Mouse (Mus musculus): Measurements from ENCODE around the gene Aurkb. TPM values are rescaled to one million over a fixed set of nuclear protein-coding genes. Genes with fewer than 3 reads are reported as not detected.

Gene Aurkb
- total RNA-seq, 1 experiment from 2014 or later: 69.2 TPM

GRCm38 (mm10) chr11:69059975-69060411 lies 14.5 kb downstream of the Aurkb start:
- no peak for ATAC-seq (replicated peaks in 1 of 2; ENCODE audit: insufficient read depth in 1 of 2, low FRiP score in 2 of 2, low TSS enrichment in 1 of 2, low read depth in 1 of 2, poor library complexity in 2 of 2, severe bottlenecking in 2 of 2)

GRCm38 (mm10) chr11:69060448-69061254 lies 15.2 kb downstream of the Aurkb start:
- no peak for ATAC-seq (replicated peaks in 1 of 2; ENCODE audit: insufficient read depth in 1 of 2, low FRiP score in 2 of 2, low TSS enrichment in 1 of 2, low read depth in 1 of 2, poor library complexity in 2 of 2, severe bottlenecking in 2 of 2)

- ATAC-seq (replicated peaks in 1 of 2; ENCODE audit: insufficient read depth in 1 of 2, low FRiP score in 2 of 2, low TSS enrichment in 1 of 2, low read depth in 1 of 2, poor library complexity in 2 of 2, severe bottlenecking in 2 of 2): no peak
Measured at GRCm38 (mm10) chr11:69061255-69061912, 15.9 kb downstream of the Aurkb start.

- ATAC-seq (replicated peaks in 1 of 2; ENCODE audit: insufficient read depth in 1 of 2, low FRiP score in 2 of 2, low TSS enrichment in 1 of 2, low read depth in 1 of 2, poor library complexity in 2 of 2, severe bottlenecking in 2 of 2): peak in 1 of 2 experiments; percentile 2; a peak in 2 of 4 replicates
Measured at GRCm38 (mm10) chr11:69062194-69062760, 16.8 kb downstream of the Aurkb start.

DNA sequence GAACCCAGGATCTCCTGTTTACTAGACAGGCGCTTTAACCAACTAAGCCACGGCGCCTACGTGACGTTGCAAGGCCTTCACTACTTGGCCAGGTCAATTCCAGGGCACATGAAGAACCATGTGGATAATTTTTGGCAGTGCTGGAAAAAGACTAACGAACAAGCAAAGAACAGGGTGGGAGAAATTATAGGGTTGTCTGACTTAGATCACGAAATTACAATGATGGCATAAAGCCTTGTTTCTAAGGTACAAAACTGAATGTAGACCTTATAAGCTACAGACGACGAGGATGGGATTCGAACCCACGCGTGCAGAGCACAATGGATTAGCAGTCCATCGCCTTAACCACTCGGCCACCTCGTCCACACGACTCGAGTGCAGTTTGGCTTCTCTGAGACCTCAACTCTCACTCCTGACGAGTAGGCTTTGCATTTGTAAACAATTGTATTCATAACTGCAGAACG lies 17.3 kb downstream of the Aurkb start:
- ATAC-seq (replicated peaks in 1 of 2; ENCODE audit: insufficient read depth in 1 of 2, low FRiP score in 2 of 2, low TSS enrichment in 1 of 2, low read depth in 1 of 2, poor library complexity in 2 of 2, severe bottlenecking in 2 of 2): peak; percentile 8 to 17; a peak in 3 of 4 replicates

- ATAC-seq (replicated peaks in 1 of 2; ENCODE audit: insufficient read depth in 1 of 2, low FRiP score in 2 of 2, low TSS enrichment in 1 of 2, low read depth in 1 of 2, poor library complexity in 2 of 2, severe bottlenecking in 2 of 2): no peak
Measured at GRCm38 (mm10) chr11:69063413-69064201, 18.2 kb downstream of the Aurkb start.

DNA sequence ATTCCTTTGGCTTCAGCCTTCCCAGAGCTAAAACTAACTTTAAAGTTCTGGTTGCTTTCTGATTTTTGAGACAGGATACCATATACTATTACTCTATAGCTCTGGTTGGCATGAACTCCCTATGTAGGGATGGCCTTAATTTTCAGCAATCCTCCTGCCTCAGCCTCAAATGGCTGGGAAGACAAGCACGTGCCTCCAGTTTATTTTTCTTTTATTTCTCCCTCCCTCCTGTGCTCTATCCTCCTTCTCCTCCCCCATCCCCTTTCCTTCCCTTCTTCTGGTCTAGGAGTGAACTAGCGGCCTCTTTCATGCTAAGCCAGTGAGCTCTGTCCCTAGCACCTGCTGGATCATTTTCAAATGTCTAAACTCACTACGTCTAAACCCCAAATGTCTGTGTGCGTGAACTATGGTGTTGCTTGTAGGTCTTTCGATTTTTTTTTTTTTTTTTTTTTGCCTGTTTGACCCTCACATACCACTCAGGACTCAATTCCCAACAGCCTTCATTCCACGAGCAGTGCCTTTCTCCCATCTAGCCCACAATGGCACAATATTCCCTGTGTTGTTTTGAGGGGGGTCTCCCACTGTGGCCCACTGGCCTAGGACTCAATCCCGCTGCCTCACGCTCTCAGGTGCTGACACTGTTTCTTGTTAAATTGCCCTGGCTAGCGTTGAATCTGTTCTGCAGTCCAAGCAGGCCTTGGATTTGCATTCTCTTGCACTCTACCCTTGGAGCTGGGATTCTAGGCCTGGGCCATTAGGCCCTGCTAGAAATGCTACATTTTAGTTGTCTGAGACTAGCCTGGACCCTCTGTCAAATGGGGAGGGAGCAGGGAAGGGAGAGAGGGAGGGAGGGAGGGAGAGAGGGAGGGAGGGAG lies 19.0 kb downstream of the Aurkb start:
- ATAC-seq (replicated peaks in 1 of 2; ENCODE audit: insufficient read depth in 1 of 2, low FRiP score in 2 of 2, low TSS enrichment in 1 of 2, low read depth in 1 of 2, poor library complexity in 2 of 2, severe bottlenecking in 2 of 2): no peak

DNA sequence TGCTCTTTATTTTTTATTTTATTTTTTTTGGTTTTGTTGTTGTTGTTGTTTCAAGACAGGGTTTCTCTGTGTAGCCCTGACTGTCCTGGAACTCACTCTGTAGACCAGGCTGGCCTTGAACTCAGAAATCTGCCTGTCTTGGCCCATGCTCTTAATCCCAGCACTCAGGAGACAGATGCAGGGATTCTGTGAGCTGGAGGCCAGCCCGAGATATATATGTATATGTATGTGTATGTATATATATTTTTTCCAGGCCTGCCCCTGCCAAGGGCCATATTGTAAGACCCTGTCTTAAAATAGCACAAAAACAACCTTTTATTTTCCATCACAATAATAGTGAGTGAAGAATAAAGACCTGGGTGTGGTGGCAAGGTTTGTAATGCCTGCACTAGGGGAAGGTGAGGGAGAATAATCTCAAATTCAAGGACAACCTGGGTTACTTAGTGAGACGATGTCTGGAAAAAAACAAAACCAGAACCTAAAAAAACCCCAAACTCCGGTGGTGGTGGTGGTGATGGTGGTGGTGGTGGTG lies 20.0 kb downstream of the Aurkb start:
- no peak for ATAC-seq (replicated peaks in 1 of 2; ENCODE audit: insufficient read depth in 1 of 2, low FRiP score in 2 of 2, low TSS enrichment in 1 of 2, low read depth in 1 of 2, poor library complexity in 2 of 2, severe bottlenecking in 2 of 2)

- peak; percentile 33; a peak in 1 of 4 replicates for ATAC-seq (replicated peaks in 1 of 2; ENCODE audit: insufficient read depth in 1 of 2, low FRiP score in 2 of 2, low TSS enrichment in 1 of 2, low read depth in 1 of 2, poor library complexity in 2 of 2, severe bottlenecking in 2 of 2)
Measured at GRCm38 (mm10) chr11:69066163-69066861, 20.9 kb downstream of the Aurkb start.

DNA sequence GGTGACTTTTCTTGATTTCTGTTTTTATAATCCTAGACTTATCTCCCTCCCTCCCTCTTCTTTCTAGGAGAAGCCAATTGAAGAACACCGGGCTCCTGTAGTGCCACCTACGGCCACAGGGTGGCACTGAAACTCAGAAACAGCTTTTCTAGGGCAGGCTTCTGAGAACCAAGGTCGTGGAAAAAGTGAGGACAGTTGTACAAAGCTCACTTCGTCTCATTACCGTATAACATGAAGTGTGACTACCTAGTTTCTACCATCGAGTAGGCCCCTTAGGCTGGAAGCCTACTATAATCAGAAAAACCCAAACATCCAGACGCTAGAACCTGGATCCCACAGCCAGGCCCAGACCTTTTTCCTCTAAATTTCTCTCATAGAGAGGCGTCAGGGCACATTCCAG lies 21.5 kb downstream of the Aurkb start:
- ATAC-seq (replicated peaks in 1 of 2; ENCODE audit: insufficient read depth in 1 of 2, low FRiP score in 2 of 2, low TSS enrichment in 1 of 2, low read depth in 1 of 2, poor library complexity in 2 of 2, severe bottlenecking in 2 of 2): peak; percentile 12 to 33; a peak in 1 of 4 replicates

- no peak for ATAC-seq (replicated peaks in 1 of 2; ENCODE audit: insufficient read depth in 1 of 2, low FRiP score in 2 of 2, low TSS enrichment in 1 of 2, low read depth in 1 of 2, poor library complexity in 2 of 2, severe bottlenecking in 2 of 2)
Measured at GRCm38 (mm10) chr11:69067601-69068000, 22.2 kb downstream of the Aurkb start.

DNA sequence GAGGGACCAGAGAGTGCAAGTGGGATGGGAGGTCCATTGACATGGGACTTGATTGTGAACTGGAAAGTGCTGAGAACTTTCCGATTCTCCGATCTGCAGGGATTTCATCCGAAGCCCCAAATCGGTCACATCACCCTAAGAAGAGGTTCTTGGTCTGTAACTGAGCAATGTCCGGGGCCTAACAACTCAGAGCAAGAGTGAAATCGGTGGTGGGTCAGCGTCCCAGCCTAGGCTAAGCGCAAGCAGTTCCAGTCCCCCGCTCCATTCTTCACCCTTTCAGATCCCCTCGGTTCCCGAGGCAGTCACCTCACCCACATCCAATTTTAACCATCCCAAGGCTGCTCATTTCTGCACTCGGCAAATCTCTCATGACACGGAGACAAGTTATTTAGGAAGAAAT lies 24.6 kb downstream of the Aurkb start:
- no peak for ATAC-seq (replicated peaks in 1 of 2; ENCODE audit: insufficient read depth in 1 of 2, low FRiP score in 2 of 2, low TSS enrichment in 1 of 2, low read depth in 1 of 2, poor library complexity in 2 of 2, severe bottlenecking in 2 of 2)

DNA sequence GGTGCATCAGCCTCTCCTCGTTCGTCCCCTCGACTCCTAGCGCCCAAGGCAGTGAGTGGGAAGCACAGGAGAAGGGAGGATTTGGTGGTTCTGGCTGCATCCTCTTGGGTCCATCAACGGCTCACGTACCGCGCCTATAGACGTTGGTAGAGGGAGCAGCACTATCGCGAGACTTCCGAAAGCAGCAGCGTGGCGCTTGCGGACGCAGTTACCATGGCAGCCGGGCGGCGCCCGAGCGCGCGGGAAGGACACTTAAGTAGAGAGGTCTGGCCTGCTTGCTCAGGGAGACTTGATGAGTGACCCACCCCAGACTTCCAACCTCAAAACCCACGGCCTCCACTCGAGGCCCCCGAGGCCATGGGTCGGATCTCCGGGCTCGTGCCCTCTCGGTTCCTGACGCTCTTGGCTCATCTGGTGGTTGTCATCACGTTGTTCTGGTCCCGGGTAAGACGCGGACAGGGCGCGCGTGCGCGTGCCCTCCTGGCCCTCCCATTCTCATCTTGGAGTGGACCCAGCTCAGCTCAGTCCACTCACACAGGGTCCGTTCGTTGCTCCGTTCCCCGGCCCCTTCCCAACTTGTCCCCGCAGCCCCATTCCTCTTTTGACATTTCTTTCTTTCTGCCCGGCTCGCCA lies 25.3 kb downstream of the Aurkb start, which contains the start of gene Tmem107:
TSS of gene Tmem107 (plus strand) at position 217 of the 633 bp plus-strand sequence.
- peak; percentile 61 to 67 for ATAC-seq (replicated peaks in 1 of 2; ENCODE audit: insufficient read depth in 1 of 2, low FRiP score in 2 of 2, low TSS enrichment in 1 of 2, low read depth in 1 of 2, poor library complexity in 2 of 2, severe bottlenecking in 2 of 2)

- ATAC-seq (replicated peaks in 1 of 2; ENCODE audit: insufficient read depth in 1 of 2, low FRiP score in 2 of 2, low TSS enrichment in 1 of 2, low read depth in 1 of 2, poor library complexity in 2 of 2, severe bottlenecking in 2 of 2): no peak
Measured at GRCm38 (mm10) chr11:69071262-69071661, 25.8 kb downstream of the Aurkb start.

DNA sequence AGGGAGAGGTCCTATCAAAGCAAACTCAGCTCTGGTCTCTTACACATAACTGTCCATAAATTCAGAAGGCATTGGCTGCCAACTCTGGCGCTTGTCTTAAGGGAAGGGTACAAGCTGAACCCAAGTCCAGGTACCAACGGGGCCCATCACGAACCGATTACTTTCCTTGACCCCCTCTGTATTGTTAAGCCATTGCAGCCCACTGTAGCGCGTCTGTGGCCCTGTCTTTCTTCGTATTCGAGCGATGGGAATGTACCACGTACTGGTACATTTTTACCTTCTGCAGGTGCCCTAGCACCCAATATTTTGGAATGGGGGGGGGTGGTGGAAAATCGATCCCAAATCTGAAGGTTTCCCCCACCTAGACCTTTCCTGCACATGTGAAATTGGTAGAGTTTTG lies 26.8 kb downstream of the Aurkb start:
- no peak for ATAC-seq (replicated peaks in 1 of 2; ENCODE audit: insufficient read depth in 1 of 2, low FRiP score in 2 of 2, low TSS enrichment in 1 of 2, low read depth in 1 of 2, poor library complexity in 2 of 2, severe bottlenecking in 2 of 2)
